Mouse (Mus musculus): ENCODE measurements around the gene Carns1. TPM values are rescaled to one million over a fixed set of nuclear protein-coding genes. Genes with fewer than 3 reads are reported as not detected.

Gene Carns1
- total RNA-seq, 2 experiments from 2014 or later = 36.1 to 43.3 TPM

- DNase-seq = peak; percentile 45 to 59
- intact Hi-C loops (cut with DNase I) = no loop called here
Measured at GRCm38 (mm10) chr19:4181892-4182291, 6.6 kb upstream of the Carns1 start.

GRCm38 (mm10) chr19:4180411-4180810 is 5.1 kb upstream of the Carns1 start:
- intact Hi-C loops (cut with DNase I) = no loop called here
- no peak for DNase-seq

GRCm38 (mm10) chr19:4172925-4173324 is 2.4 kb downstream of the Carns1 start:
- intact Hi-C loops (cut with DNase I) = loop anchor here (5.0 kb wide), 1 partner anchor 54 kb away; no protein-coding TSS in a partner anchor
- no peak for DNase-seq

GRCm38 (mm10) chr19:4171393-4172290 is 3.6 kb downstream of the Carns1 start:
- intact Hi-C loops (cut with DNase I) = loop anchor here (1.0 to 5.0 kb wide), 2 partner anchors 17 to 56 kb away; no protein-coding TSS in a partner anchor
- peak in 1 of 2 experiments; percentile 66 for DNase-seq

GRCm38 (mm10) chr19:4170723-4171392 is 4.4 kb downstream of the Carns1 start:
- intact Hi-C loops (cut with DNase I) = loop anchor here (1.0 to 5.0 kb wide), 2 partner anchors 17 to 56 kb away; no protein-coding TSS in a partner anchor

GRCm38 (mm10) chr19:4169810-4170209 is 5.5 kb downstream of the Carns1 start:
- no peak for DNase-seq
- intact Hi-C loops (cut with DNase I) = loop anchor here (5.0 kb wide), 1 partner anchor 57 kb away; no protein-coding TSS in a partner anchor

More at GRCm38 (mm10) chr19:4170723-4171392, 4.4 kb downstream of the Carns1 start:
- DNase-seq = no peak

- peak; percentile 99 to 100 for DNase-seq
- intact Hi-C loops (cut with DNase I) = no loop called here
Measured at GRCm38 (mm10) chr19:4169378-4169784, 5.9 kb downstream of the Carns1 start.

- peak in 1 of 2 experiments; percentile 57 for DNase-seq
- intact Hi-C loops (cut with DNase I) = no loop called here
Measured at GRCm38 (mm10) chr19:4166678-4167476, 8.4 kb downstream of the Carns1 start.

- no peak for DNase-seq
- intact Hi-C loops (cut with DNase I) = loop anchor here (5.0 kb wide), 1 partner anchor 33 kb away; no protein-coding TSS in a partner anchor
Measured at GRCm38 (mm10) chr19:4164721-4165120, 10.6 kb downstream of the Carns1 start.

- no peak for DNase-seq
- intact Hi-C loops (cut with DNase I) = loop anchor here (5.0 kb wide), 1 partner anchor 33 kb away; no protein-coding TSS in a partner anchor
Measured at GRCm38 (mm10) chr19:4164100-4164499, 11.2 kb downstream of the Carns1 start.

- intact Hi-C loops (cut with DNase I) = loop anchor here (2.0 to 5.0 kb wide), 2 partner anchors 15 to 34 kb away; partner anchors contain the start of gene Coro1b
- DNase-seq = no peak
Measured at GRCm38 (mm10) chr19:4163543-4163887, 11.8 kb downstream of the Carns1 start.

- peak; percentile 95 to 97 for DNase-seq
- intact Hi-C loops (cut with DNase I) = loop anchor here (2.0 to 5.0 kb wide), 2 partner anchors 14 to 34 kb away; partner anchors contain the start of gene Coro1b
Measured at GRCm38 (mm10) chr19:4162646-4163542, 12.4 kb downstream of the Carns1 start, which contains the start of gene Rps6kb2. Gene Rps6kb2 (minus strand): TSS chr19:4163354.

GRCm38 (mm10) chr19:4159049-4159448 is 16.2 kb downstream of the Carns1 start:
- DNase-seq = no peak
- intact Hi-C loops (cut with DNase I) = no loop called here

- no peak for DNase-seq
- intact Hi-C loops (cut with DNase I) = no loop called here
Measured at GRCm38 (mm10) chr19:4156771-4157170, 18.5 kb downstream of the Carns1 start.

- no peak for DNase-seq
- intact Hi-C loops (cut with DNase I) = no loop called here
Measured at GRCm38 (mm10) chr19:4156073-4156579, 19.2 kb downstream of the Carns1 start.

GRCm38 (mm10) chr19:4155223-4156072 is 19.8 kb downstream of the Carns1 start:
- intact Hi-C loops (cut with DNase I) = no loop called here
- no peak for DNase-seq

- no peak for DNase-seq
- intact Hi-C loops (cut with DNase I) = no loop called here
Measured at GRCm38 (mm10) chr19:4154437-4155222, 20.6 kb downstream of the Carns1 start.
